Mouse (Mus musculus) kidney, embryonic 16.5 days (tissue): Measurements from ENCODE around the gene Bricd5. TPM values are rescaled to one million over a fixed set of nuclear protein-coding genes. Genes with fewer than 3 reads are reported as not detected.
"Not testable (repeated sequence)": the region's sequence is repeated elsewhere in the genome, so short reads cannot be mapped to it uniquely, and the experiment has no call there.

Experiments
- ATAC-seq: fragments of 200-750 bp; cut with Nextera tagmentation; 2 replicates; pipeline ENCODE4 v1.8.0; 2017; ENCODE audit warnings: moderate TSS enrichment; ENCODE audit not compliant: low FRiP score, low TSS enrichment
- H3K27ac ChIP-seq: fragments of 300-500 bp; sonication (generic); 2 replicates; pipeline ENCODE4 v1.5.1; 2014; ENCODE audit warnings: low read length
- H3K27me3 ChIP-seq: fragments of 300-500 bp; sonication (generic); 2 replicates; pipeline ENCODE4 v1.6.1; 2014; ENCODE audit warnings: low read length, control low read depth, mixed read lengths; ENCODE audit not compliant: insufficient read depth
- H3K36me3 ChIP-seq: fragments of 300-500 bp; sonication (generic); 2 replicates; pipeline ENCODE4 v1.6.1; 2014; ENCODE audit warnings: low read length, control low read depth, mixed read lengths; ENCODE audit not compliant: insufficient read depth
- H3K4me1 ChIP-seq: fragments of 300-500 bp; sonication (generic); 2 replicates; pipeline ENCODE4 v1.6.1; 2014; ENCODE audit warnings: low read length, control low read depth, mixed read lengths; ENCODE audit not compliant: insufficient read depth
- H3K4me2 ChIP-seq: fragments of 300-500 bp; sonication (generic); replicated peaks from 2 replicates; pipeline ENCODE4 v1.6.1; 2014; ENCODE audit warnings: low read depth, low read length
- H3K4me3 ChIP-seq: fragments of 300-500 bp; sonication (generic); 2 replicates; pipeline ENCODE4 v1.5.1; 2014; ENCODE audit warnings: mild to moderate bottlenecking, low read length
- H3K9ac ChIP-seq: fragments of 300-500 bp; sonication (generic); replicated peaks from 2 replicates; pipeline ENCODE4 v1.6.1; 2014; ENCODE audit warnings: low read length
- H3K9me3 ChIP-seq: fragments of 300-500 bp; sonication (generic); 2 replicates; pipeline ENCODE4 v1.6.1; 2016; ENCODE audit warnings: low read length, control low read depth
- WGBS: fragments of 180-500 bp; shearing (Covaris S2); extraction: QIAGEN DNeasy Blood & Tissue Kit; methylation state at CpG from one replicate; pipeline ENCODE4 v1.1.7; 2014; 5-methylcytosine and 5-hydroxymethylcytosine counted together
- polyA plus RNA-seq: library from polyadenylated mRNA; unstranded; fragments of >200 nt; fragmentation: Nextera tagmentation; extraction: Ambion mirVana; gene quantifications from 2 replicates; pipeline ENCODE4 v1.2.1, GENCODE M21; 2015

Bricd5 gene
- 0.42 and 1.6 TPM in 2 replicates for polyA plus RNA-seq

- no peak within 1 kb of the TSS for H3K4me3 ChIP-seq
- H3K27ac ChIP-seq: peak within 1 kb of the TSS; percentile 74
- ATAC-seq: no peak
- H3K9ac ChIP-seq: no peak within 1 kb of the TSS; the same call in 1 of the 2 replicates
- 75% methylated on average over 6 of the region's 6 CpGs for WGBS
- peak within 1 kb of the TSS; percentile 96 for H3K4me2 ChIP-seq
- no peaks in the 10 kb centered on the region for H3K27me3 ChIP-seq
- H3K4me1 ChIP-seq: peaks cover 50% of the 10 kb centered on the region
- H3K36me3 ChIP-seq: peaks cover 29% of the 10 kb centered on the region; the same call in 1 of the 2 replicates
- no peaks in the 10 kb centered on the region for H3K9me3 ChIP-seq
Measured at GRCm38 (mm10) chr17:24473612-24474275, at the start of gene Bricd5. Gene Bricd5 (plus strand): TSS chr17:24473884.

GRCm38 (mm10) chr17:24424489-24424888, 49.2 kb upstream of the Bricd5 start:
- H3K4me1 ChIP-seq: peaks cover 4% of the 10 kb centered on the region; the same call in 1 of the 2 replicates
- WGBS: 95% methylated on average over 5 of the region's 5 CpGs
- no peak overlapping the region for H3K9ac ChIP-seq
- H3K4me2 ChIP-seq: no peak overlapping the region
- no peak overlapping the region for H3K27ac ChIP-seq
- no peak for ATAC-seq
- no peak overlapping the region for H3K4me3 ChIP-seq
- H3K36me3 ChIP-seq: peaks cover 55% of the 10 kb centered on the region
- H3K9me3 ChIP-seq: no peaks in the 10 kb centered on the region
- no peaks in the 10 kb centered on the region for H3K27me3 ChIP-seq

GRCm38 (mm10) chr17:24425326-24425725, 48.4 kb upstream of the Bricd5 start:
- not testable (repeated sequence) for H3K9me3 ChIP-seq, H3K4me3 ChIP-seq, H3K9ac ChIP-seq, H3K4me2 ChIP-seq, H3K27ac ChIP-seq, H3K27me3 ChIP-seq, ATAC-seq, H3K4me1 ChIP-seq
- 91% methylated on average over 5 of the region's 8 CpGs for WGBS
- H3K36me3 ChIP-seq: peaks cover 49% of the 10 kb centered on the region

- WGBS: 88% methylated on average over 7 of the region's 7 CpGs
- H3K4me2 ChIP-seq: no peak overlapping the region
- H3K36me3 ChIP-seq: peaks cover 44% of the 10 kb centered on the region
- no peak for ATAC-seq
- H3K4me3 ChIP-seq: peak overlapping the region; percentile 83; the same call in 1 of the 2 replicates
- H3K27me3 ChIP-seq: no peaks in the 10 kb centered on the region
- peak overlapping the region; percentile 98 for H3K27ac ChIP-seq
- H3K9me3 ChIP-seq: no peaks in the 10 kb centered on the region
- H3K9ac ChIP-seq: no peak overlapping the region
- H3K4me1 ChIP-seq: peaks cover 4% of the 10 kb centered on the region; the same call in 1 of the 2 replicates
Measured at GRCm38 (mm10) chr17:24425905-24426304, 47.8 kb upstream of the Bricd5 start.

- no peaks in the 10 kb centered on the region for H3K9me3 ChIP-seq
- ATAC-seq: peak; percentile 99
- peaks cover 4% of the 10 kb centered on the region; the same call in 1 of the 2 replicates for H3K4me1 ChIP-seq
- H3K4me3 ChIP-seq: peak within 1 kb of the TSS; percentile 83
- H3K4me2 ChIP-seq: peak within 1 kb of the TSS; percentile 69
- under 1% methylated on average over 42 of the region's 48 CpGs for WGBS
- peak within 1 kb of the TSS; percentile 91 for H3K9ac ChIP-seq
- peaks cover 37% of the 10 kb centered on the region for H3K36me3 ChIP-seq
- H3K27me3 ChIP-seq: no peaks in the 10 kb centered on the region
- H3K27ac ChIP-seq: peak within 1 kb of the TSS; percentile 98
Measured at GRCm38 (mm10) chr17:24426471-24427169, 47.1 kb upstream of the Bricd5 start, which contains the start of gene Eci1. Gene Eci1 (plus strand): TSS chr17:24426641.

GRCm38 (mm10) chr17:24427170-24427557, 46.5 kb upstream of the Bricd5 start:
- Histone ChIP-seq H3K9ac (peak overlapping the region; percentile 91), H3K9me3 (no peaks in the 10 kb centered on the region), H3K36me3 (peaks cover 31% of the 10 kb centered on the region), H3K27me3 (no peaks in the 10 kb centered on the region), H3K4me1 (peaks cover 4% of the 10 kb centered on the region; the same call in 1 of the 2 replicates), H3K27ac (peak overlapping the region; percentile 98), H3K4me2 (peak overlapping the region; percentile 69), H3K4me3 (peak overlapping the region; percentile 83)
- ATAC-seq: 0 out of 2 replicates have a peak, but pooled peaks have one; percentile 25
- 2% methylated on average over 8 of the region's 8 CpGs for WGBS

- no peak for ATAC-seq
- no peak overlapping the region for H3K4me3 ChIP-seq
- no peak overlapping the region for H3K27ac ChIP-seq
- H3K9ac ChIP-seq: no peak overlapping the region
- 76% methylated on average over 14 of the region's 14 CpGs for WGBS
- no peak overlapping the region for H3K4me2 ChIP-seq
- H3K36me3 ChIP-seq: peaks cover 22% of the 10 kb centered on the region
- H3K9me3 ChIP-seq: no peaks in the 10 kb centered on the region
- peaks cover 4% of the 10 kb centered on the region; the same call in 1 of the 2 replicates for H3K4me1 ChIP-seq
- H3K27me3 ChIP-seq: no peaks in the 10 kb centered on the region
Measured at GRCm38 (mm10) chr17:24429201-24429983, 44.3 kb upstream of the Bricd5 start.

- H3K27me3 ChIP-seq: no peaks in the 10 kb centered on the region
- no peak overlapping the region for H3K4me2 ChIP-seq
- H3K36me3 ChIP-seq: peaks cover 62% of the 10 kb centered on the region
- no peak overlapping the region for H3K4me3 ChIP-seq
- H3K4me1 ChIP-seq: no peaks in the 10 kb centered on the region
- WGBS: 83% methylated on average over 5 of the region's 5 CpGs
- 0 out of 2 replicates have a peak, but pooled peaks have one; percentile 28 for ATAC-seq
- H3K9ac ChIP-seq: no peak overlapping the region
- H3K27ac ChIP-seq: no peak overlapping the region
- no peaks in the 10 kb centered on the region for H3K9me3 ChIP-seq
Measured at GRCm38 (mm10) chr17:24437016-24437415, 36.7 kb upstream of the Bricd5 start.

- no peaks in the 10 kb centered on the region for H3K9me3 ChIP-seq
- peaks cover 63% of the 10 kb centered on the region for H3K36me3 ChIP-seq
- no peak overlapping the region for H3K4me2 ChIP-seq
- H3K4me1 ChIP-seq: no peaks in the 10 kb centered on the region
- 92% methylated on average over 8 of the region's 8 CpGs for WGBS
- no peak overlapping the region for H3K4me3 ChIP-seq
- no peak for ATAC-seq
- no peak overlapping the region for H3K27ac ChIP-seq
- H3K27me3 ChIP-seq: no peaks in the 10 kb centered on the region
- no peak overlapping the region for H3K9ac ChIP-seq
Measured at GRCm38 (mm10) chr17:24440377-24440776, 33.3 kb upstream of the Bricd5 start.
